Mouse (Mus musculus) bone marrow macrophage, adult 2 months (primary cell): ENCODE measurements around the gene Otop1.

Experiments
- CTCF ChIP-seq: IDR thresholded peaks from 2 replicates; pipeline ENCODE4 v1.5.1; 2012; ENCODE audit warnings: low read depth, mild to moderate bottlenecking, low read length, moderate library complexity
- POLR2A ChIP-seq: IDR thresholded peaks from 2 replicates; pipeline ENCODE4 v1.6.1; 2012; ENCODE audit warnings: mild to moderate bottlenecking, low read depth, low read length, borderline replicate concordance

DNA sequence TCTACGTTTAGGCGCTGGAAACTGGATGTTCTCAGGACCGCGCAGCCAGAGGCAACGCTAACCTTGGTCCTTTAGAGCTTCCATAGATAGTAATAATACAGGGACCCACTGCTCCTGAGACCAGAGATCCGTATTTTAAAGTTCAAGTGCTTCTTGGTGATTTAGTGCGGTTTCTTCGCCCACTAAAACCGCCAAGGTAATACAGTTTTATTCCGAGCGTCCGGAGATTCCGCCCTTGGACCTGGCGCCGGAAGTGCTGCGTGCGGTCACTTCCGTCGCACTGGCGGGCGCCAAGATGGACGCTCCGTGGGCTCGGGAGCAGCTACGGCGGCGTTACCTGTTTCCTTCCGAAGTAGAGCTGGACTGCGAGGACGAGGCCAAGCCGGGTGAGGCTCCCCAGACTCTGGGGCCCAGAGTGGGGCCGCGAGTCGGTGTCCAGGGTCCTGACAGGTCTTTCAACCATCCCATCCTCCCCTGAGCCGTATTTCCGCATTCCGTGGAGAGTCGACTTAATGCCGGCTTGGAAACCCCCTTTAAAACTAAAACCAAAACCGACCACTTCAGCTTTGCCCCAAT, 15.6 kb upstream of the Otop1 start, which contains the start of gene Tmem128:
- TF ChIP-seq CTCF (no peak), POLR2A (no peak)
